Mouse (Mus musculus): ENCODE results near the gene Zfp704.

GRCm38 (mm10) chr3:9477386-9477785 is 132.5 kb downstream of the Zfp704 start:
- TF ChIP-seq CTCF (conservative IDR thresholded peaks at IDR 0.05; ENCODE audit: low read length), result no peak
- no peak for TF ChIP-seq NANOG (IDR thresholded peaks at IDR 0.05; ENCODE audit: borderline replicate concordance, low read length)
- TF ChIP-seq POU5F1 (IDR thresholded peaks at IDR 0.05; ENCODE audit: borderline replicate concordance, low read length), result no peak
